Mouse (Mus musculus) forebrain, embryonic 15.5 days (tissue): Measurements from ENCODE around the gene Kbtbd4. TPM values are rescaled to one million over a fixed set of nuclear protein-coding genes. Genes with fewer than 3 reads are reported as not detected.
A peak's percentile ranks its signal among the peaks of the same experiment; 100 is the strongest.

Experiments
- ATAC-seq: fragments of 200-750 bp; cut with Nextera tagmentation; replicated peaks from 2 replicates; pipeline ENCODE4 v1.8.0; 2017; ENCODE audit warnings: mild to moderate bottlenecking, moderate TSS enrichment, moderate library complexity
- H3K27ac ChIP-seq: fragments of 300-500 bp; sonication (generic); replicated peaks from 2 replicates; pipeline ENCODE4 v1.5.1; 2015; ENCODE audit warnings: mild to moderate bottlenecking, inconsistent platforms
- H3K27me3 ChIP-seq: fragments of 300-500 bp; sonication (generic); 2 replicates; pipeline ENCODE4 v1.6.1; 2015; ENCODE audit warnings: inconsistent platforms
- H3K36me3 ChIP-seq: fragments of 300-500 bp; sonication (generic); 2 replicates; pipeline ENCODE4 v1.6.1; 2015; ENCODE audit warnings: mild to moderate bottlenecking, inconsistent platforms
- H3K4me1 ChIP-seq: fragments of 300-500 bp; sonication (generic); 2 replicates; pipeline ENCODE4 v1.6.1; 2015; ENCODE audit warnings: inconsistent platforms
- H3K4me2 ChIP-seq: fragments of 300-500 bp; sonication (generic); replicated peaks from 2 replicates; pipeline ENCODE4 v1.6.1; 2015; ENCODE audit warnings: mild to moderate bottlenecking, inconsistent platforms
- H3K4me3 ChIP-seq: fragments of 300-500 bp; sonication (generic); 2 replicates; pipeline ENCODE4 v1.5.1; 2015; ENCODE audit warnings: mild to moderate bottlenecking, inconsistent platforms
- H3K9ac ChIP-seq: fragments of 300-500 bp; sonication (generic); replicated peaks from 2 replicates; pipeline ENCODE4 v1.6.1; 2015; ENCODE audit warnings: mild to moderate bottlenecking, inconsistent platforms
- H3K9me3 ChIP-seq: fragments of 300-500 bp; sonication (generic); 2 replicates; pipeline ENCODE4 v1.6.1; 2016; ENCODE audit warnings: inconsistent platforms
- WGBS: fragments of 180-500 bp; shearing (Covaris S2); methylation state at CpG from one replicate; pipeline ENCODE4 v1.1.7; 2015; ENCODE audit warnings: mixed read lengths; 5-methylcytosine and 5-hydroxymethylcytosine counted together
- polyA plus RNA-seq: library from polyadenylated mRNA; unstranded; fragments of >200 nt; fragmentation: Nextera tagmentation; extraction: Ambion mirVana; gene quantifications from 2 replicates; pipeline ENCODE4 v1.2.1, GENCODE M21; 2015

Gene Kbtbd4
- polyA plus RNA-seq, 1 experiment from 2014 or later: 58.7 TPM

DNA sequence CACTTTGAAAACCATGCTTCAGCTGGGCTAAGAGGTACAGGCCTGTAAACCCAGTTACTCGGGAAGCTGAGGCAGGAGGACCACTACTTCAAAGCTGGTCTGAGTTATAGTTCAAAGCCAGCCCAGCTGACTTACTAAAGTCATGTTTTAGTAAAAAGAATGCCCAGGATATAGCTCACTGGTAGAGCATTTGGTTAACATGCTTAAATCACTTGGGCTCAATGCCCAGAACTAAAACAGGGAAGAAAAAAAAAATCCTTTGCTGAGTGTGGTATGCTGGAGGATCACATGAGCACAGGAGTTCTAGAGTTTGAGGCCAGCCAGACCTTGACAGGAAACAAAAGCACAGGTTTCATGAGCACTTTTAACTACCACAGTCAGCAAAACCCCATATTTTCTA lies 7.1 kb downstream of the Kbtbd4 start:
- WGBS: 68% methylated on average over 1 of the region's 1 CpGs
- Histone ChIP-seq H3K9me3 (no peaks in the 10 kb centered on the region), H3K36me3 (peaks cover 58% of the 10 kb centered on the region), H3K4me1 (peaks cover 32% of the 10 kb centered on the region), H3K4me2 (no peak overlapping the region), H3K4me3 (no peak overlapping the region), H3K27ac (no peak overlapping the region), H3K27me3 (no peaks in the 10 kb centered on the region), H3K9ac (no peak overlapping the region)
- no peak for ATAC-seq

DNA sequence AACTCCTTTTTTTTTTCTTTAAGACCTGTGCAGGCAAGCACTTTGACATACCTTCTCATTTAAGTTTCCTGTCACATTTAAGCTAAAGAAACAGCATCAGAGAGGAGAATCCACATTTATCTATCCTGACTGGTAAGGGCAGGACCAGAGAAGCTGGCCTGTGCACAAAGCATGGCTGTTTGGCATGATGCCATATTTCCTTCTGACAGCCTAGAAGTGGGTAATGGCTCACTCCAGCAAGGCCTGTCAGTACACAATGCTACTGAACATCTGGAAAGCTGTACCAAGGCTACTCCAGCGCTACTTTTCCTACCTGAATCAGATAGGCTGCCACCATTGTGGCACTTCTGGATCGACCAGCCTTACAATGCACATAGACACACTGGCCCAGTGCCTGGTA lies 9.1 kb downstream of the Kbtbd4 start:
- Histone ChIP-seq H3K4me2 (no peak overlapping the region), H3K9ac (no peak overlapping the region), H3K36me3 (peaks cover 48% of the 10 kb centered on the region), H3K4me1 (peaks cover 37% of the 10 kb centered on the region), H3K9me3 (no peaks in the 10 kb centered on the region), H3K4me3 (no peak overlapping the region), H3K27ac (peak overlapping the region; percentile 36; the same call in 1 of the 2 replicates), H3K27me3 (no peaks in the 10 kb centered on the region)
- WGBS: 66% methylated on average over 2 of the region's 2 CpGs
- ATAC-seq: no peak

DNA sequence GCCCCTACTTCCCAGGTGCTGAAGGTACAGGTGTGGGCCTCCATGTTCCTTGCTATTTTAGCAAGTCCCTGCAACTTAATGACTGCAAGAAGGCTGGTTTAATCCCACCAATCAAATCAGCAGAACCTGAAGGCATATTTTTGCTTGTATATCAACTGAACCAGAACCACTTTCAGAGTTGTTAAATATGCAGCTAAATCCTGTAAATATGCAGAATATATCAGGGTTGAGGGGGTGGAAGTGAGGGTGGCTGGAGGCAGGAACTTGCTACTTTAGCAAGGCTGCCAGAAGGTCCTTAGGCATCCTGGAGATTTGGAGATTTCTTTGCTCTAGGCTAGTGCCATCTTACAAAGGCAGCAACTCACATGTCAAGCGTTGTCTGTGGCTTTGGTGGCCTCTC lies 11.0 kb downstream of the Kbtbd4 start:
- Histone ChIP-seq H3K9ac (peak overlapping the region; percentile 81; the same call in 1 of the 2 replicates), H3K36me3 (peaks cover 29% of the 10 kb centered on the region), H3K4me1 (peaks cover 37% of the 10 kb centered on the region), H3K9me3 (no peaks in the 10 kb centered on the region), H3K4me3 (no peak overlapping the region), H3K27ac (0 out of 2 replicates have a peak overlapping the region, but pooled peaks have one; percentile 2), H3K4me2 (no peak overlapping the region), H3K27me3 (no peaks in the 10 kb centered on the region)
- ATAC-seq: no peak
- 81% methylated on average over 1 of the region's 1 CpGs for WGBS

DNA sequence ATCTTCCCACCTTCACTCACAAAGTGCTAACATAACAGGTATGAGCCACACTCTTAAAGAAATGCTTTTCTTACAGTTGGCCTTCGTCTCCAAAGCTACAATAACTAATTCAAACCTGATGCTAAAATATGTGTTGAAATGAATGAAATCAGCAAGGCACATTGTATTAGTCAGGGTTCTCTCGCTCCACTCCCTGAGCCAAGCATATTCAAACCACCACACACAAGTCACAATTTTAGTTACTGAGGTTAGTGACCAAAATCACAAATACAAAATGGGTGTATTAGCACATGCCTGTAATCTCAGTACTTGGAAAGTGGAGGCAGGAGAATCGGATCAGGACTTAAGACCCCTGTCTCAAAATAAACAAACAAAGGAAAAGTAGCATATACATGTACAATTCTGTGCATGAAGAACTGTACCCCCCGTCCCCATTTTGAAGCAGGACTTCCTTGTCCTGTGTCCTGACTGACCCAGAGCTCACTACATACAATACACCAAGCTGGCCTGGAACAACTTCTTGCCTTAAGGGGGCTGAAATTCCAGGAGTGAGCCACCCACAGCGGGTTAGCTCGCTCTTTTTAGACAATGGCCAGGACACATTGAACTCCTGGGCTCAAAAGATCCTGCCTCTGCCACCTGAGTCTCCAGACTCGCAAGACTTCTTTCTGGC lies 12.2 kb downstream of the Kbtbd4 start:
- Histone ChIP-seq H3K4me3 (peak overlapping the region; percentile 55), H3K4me1 (peaks cover 37% of the 10 kb centered on the region), H3K9me3 (no peaks in the 10 kb centered on the region), H3K9ac (peak overlapping the region; percentile 81), H3K4me2 (peak overlapping the region; percentile 90), H3K27ac (peak overlapping the region; percentile 87), H3K27me3 (no peaks in the 10 kb centered on the region), H3K36me3 (peaks cover 18% of the 10 kb centered on the region)
- 22% methylated on average over 7 of the region's 7 CpGs for WGBS
- peak; percentile 12; the same call in 1 of the 2 replicates for ATAC-seq

DNA sequence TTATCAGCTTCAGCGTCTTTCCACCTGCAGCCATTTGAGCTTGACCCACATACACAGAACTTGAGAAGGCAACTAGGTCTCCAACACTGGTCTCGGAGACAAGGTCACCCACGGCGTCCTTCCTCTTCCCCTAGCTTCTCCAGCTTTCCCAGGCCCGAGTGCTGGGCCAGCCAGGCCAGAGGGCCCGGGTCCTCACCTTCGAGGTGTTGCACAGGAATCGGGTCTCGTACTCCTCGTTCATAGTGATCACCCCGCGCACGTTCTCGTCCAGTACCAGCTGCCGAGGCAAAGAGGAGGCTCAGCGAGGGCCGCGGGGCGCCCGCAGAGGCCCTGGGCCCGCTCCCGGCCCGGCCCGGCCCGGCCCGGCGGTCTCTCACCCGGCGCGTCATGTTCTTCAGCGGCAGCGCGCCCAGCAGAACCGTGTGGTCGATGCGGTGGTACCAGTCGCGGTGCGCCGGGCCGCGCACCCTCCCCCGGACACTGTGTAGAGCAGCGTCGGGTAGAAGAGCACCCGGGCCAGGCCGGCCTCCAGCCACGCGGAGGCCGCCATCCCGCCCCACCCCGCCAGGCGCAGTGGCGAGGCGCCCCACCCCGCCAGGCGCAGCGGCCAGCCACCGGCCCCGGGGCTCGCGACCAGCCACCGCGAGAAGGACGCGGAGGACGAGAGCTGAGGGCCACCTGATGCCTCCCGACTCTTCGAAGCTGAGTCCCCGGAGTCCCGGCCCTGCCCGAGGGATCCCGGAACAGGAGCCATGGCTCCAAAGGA lies 12.9 kb downstream of the Kbtbd4 start:
- Histone ChIP-seq H3K27me3 (no peaks in the 10 kb centered on the region), H3K27ac (peak overlapping the region; percentile 87), H3K4me1 (peaks cover 37% of the 10 kb centered on the region), H3K4me3 (peak overlapping the region; percentile 55), H3K4me2 (peak overlapping the region; percentile 90), H3K36me3 (peaks cover 15% of the 10 kb centered on the region), H3K9ac (peak overlapping the region; percentile 81), H3K9me3 (no peaks in the 10 kb centered on the region)
- WGBS: under 1% methylated on average over 72 of the region's 73 CpGs
- ATAC-seq: peak; percentile 86

DNA sequence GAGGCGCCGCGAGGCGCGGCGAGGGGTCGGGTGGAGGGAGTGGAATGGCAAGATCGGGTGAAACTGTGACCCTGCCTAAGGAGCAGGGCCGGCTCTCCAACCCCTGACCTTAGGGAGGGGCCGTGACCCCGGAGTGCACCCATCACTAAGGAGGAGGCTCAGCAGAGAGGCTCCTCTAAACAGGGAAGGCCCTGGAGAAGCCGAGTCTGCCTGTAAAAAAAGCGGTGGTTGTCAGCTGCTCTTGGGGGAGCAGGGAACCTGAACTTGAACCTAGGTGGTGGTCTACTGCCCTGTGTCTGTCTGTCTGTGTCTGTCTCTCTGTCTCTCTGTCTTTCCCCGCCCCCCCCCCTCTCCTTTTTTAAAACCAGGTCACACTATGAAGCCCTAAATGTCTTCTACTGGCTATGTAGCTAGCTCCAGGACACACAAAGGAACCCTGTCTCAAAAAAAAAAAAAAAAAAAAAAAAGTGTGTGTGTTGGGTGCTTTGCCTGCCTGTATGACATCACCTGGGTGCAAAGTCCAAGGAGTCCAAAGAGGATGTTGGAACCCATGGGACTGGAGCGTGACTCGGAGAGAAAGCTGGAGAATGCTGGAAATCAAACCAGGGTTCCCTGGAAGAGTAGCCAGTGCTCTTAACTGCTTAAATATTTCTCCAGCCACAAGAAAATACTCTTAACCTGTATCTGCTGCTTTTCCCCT lies 13.6 kb downstream of the Kbtbd4 start:
- H3K36me3 ChIP-seq: peaks cover 9% of the 10 kb centered on the region
- peak overlapping the region; percentile 90 for H3K4me2 ChIP-seq
- peak overlapping the region; percentile 81 for H3K9ac ChIP-seq
- no peaks in the 10 kb centered on the region for H3K9me3 ChIP-seq
- no peaks in the 10 kb centered on the region for H3K27me3 ChIP-seq
- H3K4me3 ChIP-seq: peak overlapping the region; percentile 55
- peaks cover 37% of the 10 kb centered on the region for H3K4me1 ChIP-seq
- 10% methylated on average over 16 of the region's 16 CpGs for WGBS
- peak; percentile 53 for ATAC-seq
- H3K27ac ChIP-seq: peak overlapping the region; percentile 87

DNA sequence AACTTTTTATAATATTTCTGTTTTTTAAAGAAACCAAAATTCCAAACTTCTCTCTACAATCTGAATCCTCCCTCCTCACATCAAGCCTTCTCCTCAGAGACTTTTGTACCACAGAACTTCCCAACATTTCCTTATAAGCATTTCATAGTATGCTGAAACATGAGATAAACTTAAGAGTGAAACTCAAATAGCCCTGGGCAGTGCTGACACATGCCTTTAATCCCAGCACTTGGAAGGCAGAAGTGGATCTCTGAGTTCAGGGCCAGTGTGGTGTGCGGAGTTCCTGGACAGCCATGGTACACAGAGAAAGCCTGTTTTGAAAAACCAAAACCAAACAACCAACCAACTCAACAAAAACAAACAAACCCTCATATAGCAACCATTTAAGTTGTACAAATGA lies 16.6 kb downstream of the Kbtbd4 start:
- Histone ChIP-seq H3K4me2 (no peak overlapping the region), H3K4me3 (no peak overlapping the region), H3K36me3 (no peaks in the 10 kb centered on the region), H3K9ac (no peak overlapping the region), H3K27me3 (no peaks in the 10 kb centered on the region), H3K9me3 (no peaks in the 10 kb centered on the region), H3K27ac (no peak overlapping the region), H3K4me1 (peaks cover 20% of the 10 kb centered on the region)
- ATAC-seq: no peak
- WGBS: 94% methylated on average over 1 of the region's 1 CpGs

DNA sequence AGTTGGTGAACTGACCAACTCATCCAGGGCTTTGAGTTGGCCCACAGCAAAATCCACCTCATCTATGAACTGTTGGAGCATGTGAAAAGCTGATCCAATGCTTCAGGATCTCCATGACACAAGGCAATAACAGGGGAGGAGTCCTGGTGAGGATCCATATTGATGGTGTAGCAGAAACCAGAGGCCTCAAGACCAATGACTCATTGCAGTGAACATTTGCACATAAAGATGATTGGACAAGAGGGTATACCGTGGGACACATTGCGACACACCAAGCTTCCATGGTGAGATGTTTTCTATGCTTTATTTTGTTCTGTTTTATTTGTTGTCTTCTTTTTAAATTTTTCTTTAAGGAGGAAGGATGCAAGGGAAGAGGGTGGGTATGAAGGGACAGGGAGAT lies 18.1 kb downstream of the Kbtbd4 start:
- Histone ChIP-seq H3K27me3 (no peaks in the 10 kb centered on the region), H3K4me1 (peaks cover 9% of the 10 kb centered on the region; the same call in 1 of the 2 replicates), H3K36me3 (no peaks in the 10 kb centered on the region), H3K9ac (no peak overlapping the region), H3K9me3 (no peaks in the 10 kb centered on the region), H3K4me2 (no peak overlapping the region), H3K4me3 (no peak overlapping the region), H3K27ac (no peak overlapping the region)
- WGBS: 93% methylated on average over 2 of the region's 2 CpGs
- no peak for ATAC-seq

DNA sequence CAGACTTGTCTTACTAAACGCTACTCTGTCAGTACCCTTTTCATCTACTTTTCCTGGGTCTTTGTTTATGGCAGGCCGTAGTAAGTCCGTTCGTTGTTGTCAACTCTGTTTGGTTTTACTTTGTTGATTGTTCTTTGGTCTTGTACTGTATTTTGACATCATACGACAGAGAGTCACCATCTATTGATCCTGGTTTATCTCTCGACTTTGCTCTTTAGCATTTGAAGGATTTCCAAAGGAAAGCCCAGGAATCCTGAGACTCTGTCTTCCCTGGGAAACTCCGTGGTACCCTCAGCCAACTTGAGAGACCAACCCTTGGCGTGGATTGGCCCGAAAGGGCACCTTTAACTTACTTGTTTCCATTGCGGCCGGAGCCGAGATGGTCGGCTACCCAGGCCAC lies 24.0 kb downstream of the Kbtbd4 start:
- Histone ChIP-seq H3K27ac (no peak overlapping the region), H3K4me3 (no peak overlapping the region), H3K4me1 (no peaks in the 10 kb centered on the region), H3K9me3 (no peaks in the 10 kb centered on the region), H3K9ac (no peak overlapping the region), H3K36me3 (no peaks in the 10 kb centered on the region), H3K4me2 (no peak overlapping the region), H3K27me3 (no peaks in the 10 kb centered on the region)
- ATAC-seq: no peak
- WGBS: 87% methylated on average over 13 of the region's 13 CpGs

DNA sequence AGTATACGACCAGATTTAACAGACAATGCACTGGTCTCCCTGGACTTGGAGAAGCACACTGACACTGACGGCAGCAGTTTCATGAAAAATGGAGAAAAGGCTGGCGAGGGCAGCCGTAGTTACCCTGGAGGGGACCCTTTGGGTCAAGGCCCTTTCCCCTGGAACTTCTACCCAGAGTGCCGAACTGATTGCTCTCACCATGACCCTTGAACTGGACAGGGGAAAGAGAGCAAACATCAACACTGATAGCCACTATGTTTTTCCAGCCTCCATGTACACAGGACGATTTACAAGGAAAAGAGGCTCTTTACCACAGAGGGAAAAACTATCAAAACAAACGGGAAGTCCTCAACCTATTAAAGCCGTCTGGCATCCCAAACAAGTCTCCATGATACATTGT lies 27.3 kb downstream of the Kbtbd4 start:
- Histone ChIP-seq H3K4me3 (no peak overlapping the region), H3K9me3 (no peaks in the 10 kb centered on the region), H3K27ac (no peak overlapping the region), H3K27me3 (no peaks in the 10 kb centered on the region), H3K9ac (no peak overlapping the region), H3K36me3 (no peaks in the 10 kb centered on the region), H3K4me2 (no peak overlapping the region), H3K4me1 (no peaks in the 10 kb centered on the region)
- 89% methylated on average over 8 of the region's 8 CpGs for WGBS
- ATAC-seq: no peak

DNA sequence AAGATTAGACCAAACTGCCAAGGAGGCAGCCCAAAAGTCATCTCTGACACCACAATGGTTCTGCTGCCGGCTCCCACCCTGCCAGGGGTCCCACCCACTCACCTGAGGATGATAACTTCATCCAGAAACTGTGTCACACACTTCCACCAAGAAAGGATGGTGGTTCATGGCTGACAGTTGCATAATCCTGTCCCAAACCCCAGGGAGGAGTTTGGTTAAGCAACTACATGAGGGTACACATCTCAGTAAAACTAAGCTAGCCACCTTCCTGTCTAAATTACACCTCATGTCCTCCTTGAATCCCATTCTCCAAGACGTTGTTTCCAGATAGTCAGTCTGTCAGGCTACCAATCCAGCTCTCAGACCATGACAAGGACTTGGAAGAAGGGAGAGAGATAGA lies 27.7 kb downstream of the Kbtbd4 start:
- no peaks in the 10 kb centered on the region for H3K27me3 ChIP-seq
- no peaks in the 10 kb centered on the region for H3K4me1 ChIP-seq
- no peak overlapping the region for H3K4me3 ChIP-seq
- WGBS: 86% methylated on average over 2 of the region's 2 CpGs
- no peak overlapping the region for H3K9ac ChIP-seq
- no peak for ATAC-seq
- H3K27ac ChIP-seq: no peak overlapping the region
- no peak overlapping the region for H3K4me2 ChIP-seq
- H3K36me3 ChIP-seq: no peaks in the 10 kb centered on the region
- no peaks in the 10 kb centered on the region for H3K9me3 ChIP-seq

DNA sequence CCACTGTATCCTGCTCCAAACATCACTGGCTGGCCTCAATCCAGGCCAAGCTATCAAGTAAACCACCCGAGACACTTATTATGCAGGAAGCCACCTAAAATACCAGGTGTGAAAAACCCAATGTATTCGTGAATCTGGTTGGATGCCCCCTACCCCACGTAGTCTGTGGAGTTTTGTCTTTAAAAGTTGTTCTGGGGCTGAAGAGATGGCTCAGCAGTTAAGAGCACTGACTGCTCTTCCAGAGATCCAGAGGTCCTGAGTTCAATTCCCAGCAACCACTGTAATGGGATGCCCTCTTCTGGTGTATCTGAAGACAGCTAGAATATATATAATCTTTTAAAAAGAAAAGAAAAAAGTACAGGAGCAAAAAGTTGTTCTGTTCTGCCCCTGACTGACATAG lies 33.8 kb downstream of the Kbtbd4 start:
- Histone ChIP-seq H3K27ac (no peak overlapping the region), H3K4me2 (no peak overlapping the region), H3K9me3 (no peaks in the 10 kb centered on the region), H3K36me3 (no peaks in the 10 kb centered on the region), H3K4me1 (peaks cover 21% of the 10 kb centered on the region), H3K4me3 (no peak overlapping the region), H3K27me3 (no peaks in the 10 kb centered on the region), H3K9ac (no peak overlapping the region)
- WGBS: 77% methylated on average over 3 of the region's 3 CpGs
- no peak for ATAC-seq
